Mouse (Mus musculus) CD4-positive, CD25-positive, alpha-beta regulatory T cell, adult 4 months (primary cell): ENCODE measurements around the gene Padi6. TPM values are rescaled to one million over a fixed set of nuclear protein-coding genes. Genes with fewer than 3 reads are reported as not detected.

Experiments used
- ATAC-seq: one replicate; pipeline ENCODE4 v1.8.0; 2017
- polyA plus RNA-seq, 2 experiments: library from polyadenylated mRNA; unstranded; fragments of 100-300 nt; shearing (Covaris generic); gene quantifications; one replicate each; pipeline ENCODE4 v1.2.1; 2017

The Padi6 gene
- polyA plus RNA-seq, 2 experiments from 2014 or later, result not detected

DNA sequence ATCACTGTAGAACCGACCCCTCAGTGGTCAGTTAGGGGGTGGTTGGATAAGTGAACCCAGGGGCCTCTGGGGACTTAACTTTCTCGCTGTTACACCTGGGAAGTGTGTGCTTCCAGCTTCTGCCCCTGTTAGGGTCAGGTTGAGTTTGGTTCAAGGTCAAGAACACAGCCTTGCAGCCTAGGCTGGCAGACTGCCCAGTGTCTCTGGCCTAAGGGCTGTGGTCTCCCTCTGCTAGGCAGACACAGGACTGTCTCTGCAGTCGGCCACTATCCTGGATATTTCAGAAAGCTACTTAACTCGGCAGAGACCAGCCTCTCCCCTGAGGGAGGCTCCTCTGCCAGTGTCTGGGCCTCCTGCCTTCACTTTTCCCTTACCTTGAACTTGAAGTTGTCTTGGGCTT is 38.3 kb downstream of the Padi6 start:
- no peak for ATAC-seq

DNA sequence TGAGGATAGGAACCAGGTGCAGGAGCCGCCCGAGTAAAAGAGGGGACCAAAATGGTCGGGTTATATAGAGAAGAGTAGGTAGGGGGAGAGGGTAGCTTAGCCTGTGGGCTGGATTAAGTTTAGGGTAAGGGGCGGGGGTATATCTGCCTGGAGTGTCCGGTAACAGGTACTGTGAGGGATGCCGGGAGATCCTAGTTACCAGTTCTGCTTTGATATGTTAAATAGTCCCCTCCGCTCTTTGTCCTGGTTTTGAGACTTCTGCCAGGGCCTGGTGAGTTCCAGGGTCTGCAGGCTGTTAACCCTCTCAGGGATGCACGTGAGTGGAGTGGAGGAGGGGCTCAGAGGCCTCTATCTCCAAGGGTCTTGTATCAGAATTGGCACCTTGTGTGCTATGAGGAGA is 38.8 kb downstream of the Padi6 start:
- no peak for ATAC-seq

DNA sequence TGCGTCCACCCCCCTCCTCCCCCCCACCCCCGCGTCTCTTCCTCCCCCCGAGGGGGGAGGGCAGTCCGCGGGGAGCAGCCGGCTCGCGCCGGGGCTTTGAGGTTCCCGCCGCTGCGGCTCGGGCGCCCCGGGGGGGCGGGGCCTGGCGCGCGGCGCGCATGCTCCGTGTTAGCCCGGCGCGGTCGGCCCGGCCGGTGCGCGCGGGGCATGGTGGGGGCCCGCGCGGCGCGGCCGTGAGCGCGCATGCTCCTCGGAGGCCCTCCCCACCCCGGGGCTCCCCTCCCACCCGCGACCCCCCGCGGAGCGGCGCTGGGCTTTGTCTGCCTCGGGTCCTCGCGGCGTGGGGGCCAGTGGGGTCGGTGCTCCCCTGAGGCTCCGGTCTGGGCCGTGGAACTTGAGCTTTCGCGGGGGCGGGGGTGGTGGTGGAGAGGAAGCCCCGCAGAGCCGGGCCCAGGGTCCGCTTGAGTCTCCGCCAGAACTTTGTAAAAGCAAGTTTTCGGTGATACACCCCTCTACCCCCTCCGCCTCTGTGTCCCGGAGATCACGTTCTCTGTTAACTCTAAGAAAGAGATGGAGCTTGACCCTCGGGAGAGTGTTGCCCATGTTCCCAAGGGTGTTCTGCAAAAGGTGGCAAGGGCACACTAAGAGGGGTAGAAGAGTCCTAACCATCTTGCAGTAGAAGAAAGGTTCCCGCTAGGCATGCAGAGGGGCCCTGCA is 39.7 kb downstream of the Padi6 start:
- no peak for ATAC-seq

DNA sequence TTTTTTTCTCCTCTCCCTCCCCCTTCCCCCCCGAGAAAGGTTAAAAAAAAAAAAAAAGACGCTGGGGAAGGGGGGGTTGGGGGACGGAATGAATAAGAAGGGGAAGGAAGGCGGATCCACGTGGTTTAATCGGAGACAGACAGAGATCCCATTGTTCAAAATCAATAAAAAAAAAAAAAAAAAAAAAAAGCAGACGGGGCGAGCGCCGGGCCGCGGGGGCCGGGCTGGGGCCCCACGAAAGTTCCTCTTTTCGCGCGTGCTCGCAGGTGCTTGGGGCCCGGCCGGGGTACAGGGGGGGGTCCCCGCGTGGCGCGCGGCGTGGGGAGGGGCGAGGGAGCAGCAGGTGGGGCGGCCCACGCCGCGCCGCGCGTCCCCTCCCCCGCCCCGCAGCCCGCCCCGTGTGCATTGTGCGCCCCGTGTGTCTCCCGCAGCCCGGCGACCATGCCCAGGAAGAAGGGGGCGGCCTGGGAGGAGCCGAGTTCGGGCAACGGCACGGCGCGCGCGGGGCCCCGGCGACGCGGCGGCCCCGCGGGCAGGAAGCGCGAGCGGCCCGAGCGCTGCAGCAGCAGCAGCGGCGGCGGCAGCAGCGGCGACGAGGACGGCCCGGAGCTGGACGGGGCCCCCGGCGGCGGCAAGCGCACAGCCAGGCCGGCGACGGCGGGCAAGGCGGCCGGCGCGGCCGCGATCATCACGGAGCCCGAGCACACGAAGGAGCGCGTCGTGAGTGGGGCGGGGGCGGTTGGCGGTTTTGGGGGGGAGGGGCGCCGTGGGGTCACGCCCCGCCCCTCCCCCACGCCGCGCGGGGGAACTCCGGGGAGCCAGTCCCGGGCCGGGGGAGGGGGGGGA is 40.5 kb downstream of the Padi6 start:
- peak; percentile 9 for ATAC-seq

DNA sequence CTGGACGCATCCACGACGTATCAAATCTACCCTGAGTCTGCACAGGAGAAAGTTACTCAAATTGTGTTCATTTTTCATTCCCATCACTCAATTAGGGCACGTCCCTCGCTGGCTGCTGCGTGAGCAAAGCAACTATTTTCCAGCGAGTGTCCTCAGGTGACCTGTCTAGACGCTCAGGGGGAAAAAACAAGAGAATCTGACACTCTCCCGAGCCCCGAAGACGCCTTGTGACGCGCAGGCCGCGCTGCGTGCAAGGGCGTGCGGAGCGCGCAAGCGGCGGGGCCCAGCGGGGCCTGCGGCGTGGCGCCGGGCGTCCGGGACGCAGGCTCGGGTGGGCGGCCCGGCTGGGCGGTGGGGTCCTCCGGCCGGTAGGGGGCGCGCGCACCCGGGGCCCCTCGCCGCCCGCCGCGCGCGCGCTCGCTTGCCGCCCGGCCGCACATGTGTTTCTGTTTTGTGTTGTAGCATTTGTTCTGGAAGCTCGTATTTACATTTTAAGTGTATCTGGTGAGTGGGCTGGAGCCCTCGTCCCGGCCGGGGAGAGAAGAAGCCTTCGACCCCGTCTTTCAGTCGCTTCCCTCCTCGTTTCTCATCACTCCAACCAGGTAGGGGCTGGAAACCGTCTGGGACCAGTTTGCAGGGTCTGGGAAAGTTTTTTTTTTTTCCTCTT is 41.3 kb downstream of the Padi6 start:
- peak; percentile 51 for ATAC-seq

DNA sequence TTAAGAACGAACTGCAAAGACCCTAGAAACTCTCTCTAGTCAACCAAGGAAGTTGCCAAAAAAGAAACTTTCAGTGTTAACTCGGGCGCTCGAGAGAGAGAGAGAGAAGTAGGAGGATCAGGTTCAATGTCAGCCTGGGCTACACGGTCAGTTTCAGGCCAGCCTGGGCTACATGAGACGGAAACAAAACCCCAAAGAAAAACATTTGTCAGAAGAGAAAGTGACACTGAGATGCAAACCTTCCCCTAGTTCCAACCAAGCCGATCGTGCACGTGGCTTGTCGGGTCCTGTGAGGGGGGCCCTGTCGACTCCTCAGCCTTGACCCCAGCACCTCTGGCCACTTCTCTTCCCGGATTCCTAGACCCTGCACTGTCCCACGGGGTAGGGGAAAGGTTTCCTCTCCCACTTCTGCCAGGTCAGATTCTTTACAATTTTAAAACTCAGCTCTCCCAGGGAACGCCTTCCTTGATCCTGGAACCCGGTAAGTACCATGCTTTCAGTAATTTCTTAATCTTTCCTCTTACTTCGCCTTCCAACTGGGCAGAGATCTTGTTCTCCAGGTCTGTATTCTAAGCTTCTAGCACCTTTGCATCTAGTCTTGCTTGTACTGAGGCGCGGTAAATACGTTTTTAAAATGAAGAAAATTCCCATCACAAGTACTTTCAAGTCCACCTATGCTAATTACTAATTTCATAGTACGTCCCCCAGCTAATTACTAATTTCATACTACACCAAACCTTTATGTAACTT is 42.0 kb downstream of the Padi6 start, which contains the start of gene Rcc2:
Gene Rcc2, plus strand, starts transcription at position 273 of the 750 bp plus-strand sequence.
- ATAC-seq, result peak; percentile 12

DNA sequence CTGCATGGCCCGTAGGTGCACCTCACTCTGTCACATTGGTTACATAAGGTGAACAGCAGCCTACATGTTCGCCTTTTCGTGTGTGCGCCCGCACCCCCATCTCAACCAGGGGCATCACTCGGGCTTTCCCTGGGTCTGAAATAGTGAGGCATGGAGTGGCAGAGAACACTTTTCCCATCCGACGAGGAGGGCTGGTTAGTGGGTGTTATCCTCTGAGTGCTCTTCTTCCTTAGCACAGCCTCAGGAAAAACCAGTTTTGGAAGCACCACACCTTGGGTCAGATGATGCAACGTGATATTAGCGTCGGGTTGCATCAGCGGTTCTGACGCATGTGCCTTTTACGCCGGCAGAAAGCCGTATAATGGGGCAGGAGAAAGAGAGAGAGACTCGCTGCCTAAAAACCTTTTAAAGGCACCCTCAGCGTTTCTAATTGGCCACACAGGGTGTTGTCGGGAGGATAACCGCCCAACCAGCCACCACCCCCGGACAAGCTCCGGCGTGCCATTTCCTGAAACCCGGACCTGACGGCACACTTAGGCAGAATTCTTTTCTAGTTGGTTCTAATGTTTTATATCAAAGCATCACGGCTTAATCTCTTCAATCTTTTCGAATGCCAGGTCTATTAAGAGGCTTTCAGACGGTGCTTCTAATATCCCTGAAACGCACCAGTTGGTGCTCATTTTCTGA is 42.9 kb downstream of the Padi6 start:
- ATAC-seq, result peak; percentile 78

DNA sequence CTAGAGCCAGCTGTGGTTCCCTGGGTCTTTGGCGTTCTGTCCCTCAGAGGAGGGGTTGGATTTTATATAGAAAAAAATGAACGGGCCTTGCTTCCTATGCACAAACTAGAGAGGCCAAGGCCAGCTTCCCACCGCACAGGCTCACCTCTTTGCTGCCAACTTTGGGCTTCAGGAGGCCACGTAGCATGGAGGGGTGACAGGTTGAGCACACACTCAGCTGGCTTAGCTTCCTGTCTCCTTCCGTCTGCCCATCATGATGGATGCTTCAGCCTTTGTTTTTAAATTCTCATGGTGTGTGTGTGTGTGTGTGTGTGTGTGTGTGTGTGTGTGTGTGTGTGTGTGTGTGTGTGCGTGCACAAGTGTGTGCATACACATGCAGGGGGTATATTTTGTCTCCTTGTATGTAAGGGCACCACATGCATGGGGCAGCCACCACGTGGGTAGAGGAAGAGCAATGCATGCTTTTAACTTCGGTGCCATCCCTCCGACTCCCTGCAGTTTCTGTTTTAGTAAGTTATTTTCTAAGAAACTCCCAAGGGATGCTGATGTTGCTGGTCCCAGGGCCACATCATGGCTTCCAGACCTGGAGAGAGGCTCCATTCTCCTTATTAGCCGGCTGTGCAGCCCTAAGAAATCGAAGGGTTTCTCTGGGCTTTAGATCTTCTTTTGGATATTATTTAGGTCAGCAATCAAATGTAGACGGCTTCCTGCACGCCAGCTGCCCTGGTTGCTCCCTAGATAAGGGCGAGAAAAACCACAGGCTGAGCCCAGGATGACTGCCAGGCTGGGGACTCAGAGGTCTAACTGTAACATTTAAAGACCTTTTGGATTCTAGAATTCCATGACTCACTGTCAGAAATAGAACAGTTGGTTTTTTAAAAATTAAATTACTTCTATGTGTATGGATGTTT is 46.5 kb downstream of the Padi6 start:
- ATAC-seq, result no peak

DNA sequence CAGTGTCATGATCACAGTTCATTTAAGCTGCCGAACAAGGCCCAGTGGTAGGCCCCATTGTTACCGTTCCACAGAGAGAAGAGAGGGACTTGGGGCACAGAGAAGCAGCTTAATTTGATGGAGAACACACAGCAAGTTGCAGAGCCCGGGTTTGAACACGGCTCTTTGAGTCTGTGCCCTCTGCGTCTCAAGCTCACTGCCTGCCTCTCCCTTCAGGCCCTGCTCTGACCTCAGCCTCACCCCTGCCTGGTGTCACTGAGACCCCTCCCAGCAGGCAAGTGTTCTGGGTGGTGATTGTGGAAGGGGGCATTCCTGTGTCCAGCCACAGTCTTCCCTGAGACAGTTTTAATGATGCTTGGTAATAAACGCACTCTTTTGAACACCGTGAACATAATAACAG is 47.3 kb downstream of the Padi6 start:
- ATAC-seq, result no peak

DNA sequence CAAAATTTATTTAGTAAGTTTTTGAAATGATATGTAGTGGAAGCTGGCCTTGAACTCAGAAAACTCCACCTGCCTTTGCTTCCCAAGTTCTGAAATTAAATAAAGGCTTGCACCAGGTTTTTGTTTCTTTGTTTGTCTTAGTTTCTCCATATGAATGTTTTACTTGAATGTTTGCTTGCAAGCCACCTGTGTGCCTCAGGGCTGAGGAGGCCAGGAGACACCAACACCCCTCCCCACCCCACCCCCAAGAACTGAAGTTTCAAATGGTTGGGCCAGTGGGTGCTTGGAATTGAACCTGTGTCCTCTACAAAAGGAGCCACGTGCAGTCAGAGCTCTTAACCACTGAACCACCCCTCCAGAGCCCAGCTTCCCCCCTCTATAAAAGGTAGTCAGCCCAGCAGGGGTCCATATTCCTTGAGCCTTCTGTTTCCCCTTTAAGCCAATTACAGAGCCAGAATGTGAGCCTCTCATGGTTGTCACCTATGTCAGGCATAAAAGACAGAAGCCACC is 47.8 kb downstream of the Padi6 start:
- ATAC-seq, result no peak

DNA sequence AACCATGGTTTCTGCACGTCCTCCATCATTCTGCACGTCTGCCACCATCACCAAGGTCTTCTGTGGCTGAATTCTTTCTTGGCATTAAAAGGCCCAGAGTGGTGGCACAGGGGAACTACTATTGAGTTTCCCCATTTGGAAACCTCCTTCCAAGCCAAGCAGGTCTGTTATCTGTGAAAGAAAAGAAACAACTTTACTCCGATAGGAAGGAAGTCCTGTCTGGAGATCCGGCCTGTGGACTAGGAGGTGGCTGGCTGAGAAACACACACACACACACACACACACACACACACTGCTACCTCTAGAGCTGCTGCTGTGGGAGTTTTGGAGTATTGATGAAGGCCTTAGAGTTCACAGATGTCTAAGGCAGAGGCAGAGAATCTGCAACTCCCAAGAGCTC is 48.9 kb downstream of the Padi6 start:
- ATAC-seq, result no peak

DNA sequence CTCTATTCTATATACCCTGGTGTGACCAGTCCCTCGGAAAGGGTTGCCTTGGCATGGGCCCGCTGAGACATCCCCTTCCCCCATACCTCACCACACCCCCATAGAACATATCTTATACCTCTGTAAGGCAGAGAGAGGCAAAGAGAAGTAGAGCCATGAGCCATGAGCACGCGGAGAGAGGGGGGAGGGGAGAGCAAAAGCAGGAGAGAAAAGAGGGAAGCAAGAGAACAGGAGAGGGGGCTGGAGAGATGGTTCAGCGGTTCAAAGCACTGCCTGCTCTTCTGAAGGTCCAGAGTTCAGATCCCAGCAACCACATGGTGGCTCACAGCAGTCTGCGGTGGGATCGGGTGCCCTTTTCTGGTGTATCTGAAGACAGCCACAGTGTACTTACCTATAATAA is 51.0 kb downstream of the Padi6 start:
- ATAC-seq, result no peak

DNA sequence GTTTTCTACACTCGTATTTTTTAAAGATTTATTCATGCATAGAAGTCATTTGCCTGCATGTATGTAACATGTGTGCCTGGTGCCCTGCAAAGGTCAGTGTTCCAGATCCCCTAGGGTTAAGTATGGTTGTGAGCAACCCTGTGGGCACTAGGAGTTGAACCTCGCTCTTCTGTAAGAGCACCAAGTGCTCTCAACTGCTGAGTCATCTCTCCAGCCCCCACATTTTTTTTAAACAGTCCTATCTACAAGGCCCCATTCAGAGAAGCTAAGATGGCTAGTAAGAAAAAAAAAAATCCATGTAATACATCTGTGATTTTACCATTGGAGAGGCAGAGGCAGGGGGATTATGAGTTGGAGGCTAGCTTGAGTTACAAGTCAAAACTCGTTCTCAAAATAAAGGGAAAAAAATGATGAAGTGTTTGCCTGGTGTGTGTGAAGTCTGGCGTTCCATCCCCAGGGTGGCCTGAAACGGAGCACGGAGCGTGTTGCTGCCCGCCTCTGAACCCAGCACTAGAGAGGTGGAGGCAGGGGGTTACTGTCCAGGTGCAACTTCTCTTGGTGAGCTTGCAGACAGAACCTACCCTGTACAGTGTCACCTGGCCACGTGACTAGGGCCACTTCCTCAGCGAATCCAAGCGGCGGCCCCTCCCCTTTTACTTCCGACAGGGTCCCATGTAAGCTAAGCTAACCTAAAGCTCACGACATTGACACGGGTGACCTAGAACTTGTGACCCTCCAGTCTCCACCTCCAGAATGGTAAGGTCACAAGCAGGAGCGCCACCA is 52.4 kb downstream of the Padi6 start:
- ATAC-seq, result peak; percentile 77

DNA sequence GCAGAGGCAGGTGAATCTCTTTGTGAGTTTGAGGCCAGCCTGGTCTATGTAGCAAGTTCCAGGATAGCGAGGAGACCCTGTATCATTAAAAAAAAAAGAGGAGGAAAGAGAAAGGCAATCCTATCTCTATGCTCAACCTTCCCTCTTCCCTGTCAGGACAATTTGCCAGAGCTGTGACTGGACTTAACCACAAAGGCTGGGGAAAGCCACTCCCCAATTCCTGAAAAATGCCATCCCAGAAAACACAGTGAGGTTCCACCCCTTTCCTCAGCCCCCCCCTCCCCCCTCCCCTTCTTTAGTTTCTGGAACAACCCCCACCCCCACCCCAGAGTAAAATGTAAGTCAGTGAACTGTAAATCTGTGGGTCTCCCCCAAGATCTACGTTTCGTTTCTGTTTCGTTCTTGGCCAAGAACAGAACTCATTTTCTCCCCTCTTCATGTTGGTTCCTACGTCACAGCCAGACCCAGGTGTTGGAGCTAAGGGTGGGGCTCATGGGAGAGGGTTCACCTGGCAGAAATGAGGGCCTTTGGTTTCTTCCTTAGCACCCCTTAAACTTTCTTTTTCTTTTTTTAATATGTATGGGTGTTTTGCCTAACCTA is 53.5 kb downstream of the Padi6 start:
- no peak for ATAC-seq

DNA sequence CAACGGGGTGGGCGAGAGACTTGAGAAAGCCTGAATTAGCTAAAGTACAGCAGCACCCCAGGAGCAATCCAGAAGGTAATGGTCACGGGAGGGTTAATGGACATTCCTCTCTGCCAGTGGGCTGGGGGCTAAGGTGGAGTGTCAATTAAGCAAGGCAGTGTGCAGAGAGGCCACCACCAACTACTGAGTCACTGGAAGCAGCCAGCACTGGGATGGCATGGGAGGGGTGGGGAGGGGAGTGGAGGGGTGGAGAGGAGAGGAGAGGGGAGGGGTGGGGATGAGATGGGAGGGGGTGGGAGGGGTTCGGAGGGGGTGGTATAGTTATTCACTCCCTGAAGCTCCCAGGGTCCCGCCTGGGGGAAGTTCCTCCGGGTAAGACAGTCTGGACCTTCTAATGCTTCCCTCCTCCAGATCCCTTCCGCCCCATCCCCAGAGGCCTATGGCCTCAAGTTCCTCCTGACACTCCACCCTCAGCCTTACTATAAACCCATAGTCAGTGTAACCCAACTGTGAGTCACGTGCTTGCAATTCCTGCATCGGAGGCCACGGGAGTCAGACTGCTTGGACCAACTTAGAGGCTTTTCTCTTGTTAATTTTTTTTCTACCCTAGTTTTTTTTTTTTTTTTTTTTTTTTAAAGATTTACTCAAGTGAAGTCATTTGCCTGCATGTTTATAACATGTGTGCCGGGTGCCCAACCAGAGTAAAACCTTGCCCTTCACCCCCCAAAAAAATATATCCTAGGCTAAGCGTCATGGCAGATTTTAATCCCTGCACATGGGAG is 54.2 kb downstream of the Padi6 start:
- no peak for ATAC-seq

DNA sequence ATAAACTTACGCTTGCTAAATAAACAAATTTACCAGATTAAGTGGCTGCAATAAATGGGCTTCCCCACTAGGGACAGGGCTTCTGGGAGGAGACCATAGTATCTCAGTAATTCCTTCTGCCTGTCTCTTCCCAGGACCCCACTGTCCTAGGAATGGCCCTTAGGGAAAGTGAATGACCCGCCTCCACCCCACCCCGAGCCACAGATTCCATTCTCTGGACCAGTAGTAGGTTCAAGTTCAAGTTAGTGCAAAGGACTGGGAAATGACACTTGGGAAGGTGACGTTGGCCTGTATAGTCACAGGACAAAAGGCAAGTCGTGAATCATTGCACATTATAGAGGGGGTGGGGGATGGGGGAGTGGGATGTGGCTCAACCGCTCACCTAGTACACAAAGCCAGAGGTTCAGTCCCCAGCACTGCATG is 57.6 kb downstream of the Padi6 start:
- no peak for ATAC-seq

DNA sequence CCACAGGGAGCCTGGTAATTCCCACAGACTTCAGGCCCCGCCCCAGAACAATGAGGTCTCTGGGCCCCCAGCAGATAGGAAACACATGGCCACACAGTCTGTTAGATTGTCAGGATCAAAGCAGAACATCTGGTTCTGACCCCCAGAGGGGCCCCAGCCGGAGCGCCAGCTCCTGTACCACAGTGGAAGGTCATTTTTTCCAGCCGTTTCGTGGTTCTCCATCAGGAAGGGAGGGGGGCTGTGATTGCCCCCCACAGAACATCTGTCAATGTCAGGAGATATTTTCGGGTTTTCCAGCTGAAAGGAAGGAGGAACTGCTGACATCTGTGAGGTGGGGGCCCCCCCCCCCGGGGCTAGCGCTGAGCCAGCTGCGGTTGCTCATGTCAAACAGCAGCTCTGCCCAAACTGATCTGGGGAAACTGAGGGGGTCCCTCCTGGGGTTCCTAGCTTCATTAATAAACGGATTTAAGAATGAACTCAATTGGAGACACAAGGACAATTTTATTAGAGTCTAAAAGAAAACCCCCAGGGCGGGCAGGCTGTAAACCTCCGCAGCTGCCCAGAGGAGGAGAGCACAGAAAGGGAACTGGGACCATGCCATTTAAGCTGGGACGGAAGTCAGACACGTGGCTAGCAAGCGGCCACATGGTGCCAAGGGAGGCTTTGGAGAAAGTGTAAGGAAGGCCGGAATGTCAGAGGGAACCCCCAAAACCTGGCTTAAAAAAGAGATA is 58.1 kb downstream of the Padi6 start:
- ATAC-seq, result no peak

DNA sequence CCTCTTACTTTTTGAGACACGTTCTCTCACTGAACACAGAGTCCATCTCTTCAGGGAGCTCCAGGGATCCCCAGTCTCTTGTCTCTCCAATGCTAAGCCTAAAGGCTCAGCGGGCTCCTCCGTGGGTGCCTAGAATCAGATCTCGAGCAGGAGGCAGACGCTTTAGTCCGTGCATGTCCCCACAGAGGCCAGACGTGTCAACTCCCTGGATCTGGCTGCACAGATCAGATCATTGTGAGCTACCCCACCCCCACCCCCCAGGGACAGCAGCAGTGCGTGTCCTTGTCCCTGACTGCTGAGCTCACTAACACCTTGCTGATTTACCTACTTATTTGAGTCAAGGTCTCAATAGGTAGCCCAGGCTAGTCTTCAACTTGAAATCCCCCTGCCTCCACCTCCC is 58.8 kb downstream of the Padi6 start:
- ATAC-seq, result no peak
